Mouse (Mus musculus) intestine, embryonic 15.5 days (tissue): ENCODE measurements around the gene Syt12. TPM values are rescaled to one million over a fixed set of nuclear protein-coding genes. Genes with fewer than 3 reads are reported as not detected.
A peak's percentile ranks its signal among the peaks of the same experiment; 100 is the strongest.
"Not testable (repeated sequence)": the region's sequence is repeated elsewhere in the genome, so short reads cannot be mapped to it uniquely, and the experiment has no call there.

Experiments used
- ATAC-seq: fragments of 200-750 bp; cut with Nextera tagmentation; 2 replicates; pipeline ENCODE4 v1.8.0; 2017; ENCODE audit warnings: moderate TSS enrichment, moderate library complexity
- H3K27ac ChIP-seq: fragments of 300-500 bp; sonication (generic); 2 replicates; pipeline ENCODE4 v1.5.1; 2015; ENCODE audit warnings: mild to moderate bottlenecking, inconsistent platforms
- H3K27me3 ChIP-seq: fragments of 300-500 bp; sonication (generic); replicated peaks from 2 replicates; pipeline ENCODE4 v1.6.1; 2015; ENCODE audit warnings: inconsistent platforms
- H3K36me3 ChIP-seq: fragments of 300-500 bp; sonication (generic); 2 replicates; pipeline ENCODE4 v1.6.1; 2015; ENCODE audit warnings: inconsistent platforms
- H3K4me1 ChIP-seq: fragments of 300-500 bp; sonication (generic); replicated peaks from 2 replicates; pipeline ENCODE4 v1.6.1; 2015; ENCODE audit warnings: inconsistent platforms
- H3K4me2 ChIP-seq: fragments of 300-500 bp; sonication (generic); replicated peaks from 2 replicates; pipeline ENCODE4 v1.6.1; 2015; ENCODE audit warnings: mild to moderate bottlenecking, inconsistent platforms
- H3K4me3 ChIP-seq: fragments of 300-500 bp; sonication (generic); replicated peaks from 2 replicates; pipeline ENCODE4 v1.5.1; 2015; ENCODE audit warnings: inconsistent platforms
- H3K9ac ChIP-seq: fragments of 300-500 bp; sonication (generic); 2 replicates; pipeline ENCODE4 v1.6.1; 2015; ENCODE audit warnings: inconsistent platforms
- H3K9me3 ChIP-seq: fragments of 300-500 bp; sonication (generic); 2 replicates; pipeline ENCODE4 v1.6.1; 2016; ENCODE audit warnings: inconsistent platforms
- WGBS: fragments of 180-500 bp; shearing (Covaris S2); methylation state at CpG from one replicate; pipeline ENCODE4 v1.1.7; 2015; 5-methylcytosine and 5-hydroxymethylcytosine counted together
- polyA plus RNA-seq: library from polyadenylated mRNA; unstranded; fragments of >200 nt; fragmentation: Nextera tagmentation; extraction: Ambion mirVana; gene quantifications from 2 replicates; pipeline ENCODE4 v1.2.1, GENCODE M21; 2015

The Syt12 gene
- polyA plus RNA-seq, 1 experiment from 2014 or later = 0.46 TPM

- H3K4me3 ChIP-seq = no peak overlapping the region
- no peak overlapping the region for H3K27ac ChIP-seq
- 84% methylated on average over 2 of the region's 2 CpGs for WGBS
- H3K36me3 ChIP-seq = no peaks in the 10 kb centered on the region
- no peak overlapping the region for H3K9ac ChIP-seq
- H3K4me2 ChIP-seq = no peak overlapping the region
- peaks cover 25% of the 10 kb centered on the region for H3K27me3 ChIP-seq
- no peak for ATAC-seq
- H3K9me3 ChIP-seq = no peaks in the 10 kb centered on the region
- peaks cover 10% of the 10 kb centered on the region; the same call in 1 of the 2 replicates for H3K4me1 ChIP-seq
Observed at GRCm38 (mm10) chr19:4480041-4480440, 2.8 kb upstream of the Syt12 start.

DNA sequence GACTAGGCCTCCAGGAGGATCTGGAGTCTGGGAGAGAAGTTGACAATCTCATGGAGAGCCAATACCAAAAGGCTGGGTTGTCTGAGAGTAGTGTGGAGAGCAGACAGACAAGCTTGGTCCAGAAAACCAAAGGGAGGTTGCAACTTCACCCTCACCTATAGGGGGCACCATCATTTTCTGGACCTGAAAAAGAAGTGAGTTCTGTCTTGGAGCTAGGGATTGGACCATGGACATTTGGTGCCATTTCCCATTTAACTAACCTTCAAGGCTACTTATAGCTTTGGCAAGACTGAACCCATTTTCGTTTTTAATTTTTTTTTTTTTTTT is 906 bp upstream of the Syt12 start:
- no peaks in the 10 kb centered on the region for H3K9me3 ChIP-seq
- H3K4me1 ChIP-seq = peaks cover 10% of the 10 kb centered on the region; the same call in 1 of the 2 replicates
- peak; percentile 54 for ATAC-seq
- H3K4me3 ChIP-seq = no peak overlapping the region
- peaks cover 34% of the 10 kb centered on the region for H3K27me3 ChIP-seq
- 25% methylated on average over 1 of the region's 1 CpGs for WGBS
- no peaks in the 10 kb centered on the region for H3K36me3 ChIP-seq
- peak overlapping the region; percentile 26 for H3K4me2 ChIP-seq
- H3K9ac ChIP-seq = no peak overlapping the region; the same call in 1 of the 2 replicates
- H3K27ac ChIP-seq = no peak overlapping the region

- Histone ChIP-seq H3K4me3 (peak overlapping the region; percentile 51), H3K4me2 (peak overlapping the region; percentile 100), H3K36me3 (no peaks in the 10 kb centered on the region), H3K4me1 (peaks cover 10% of the 10 kb centered on the region; the same call in 1 of the 2 replicates), H3K9me3 (no peaks in the 10 kb centered on the region), H3K27me3 (peaks cover 34% of the 10 kb centered on the region), H3K27ac (no peak overlapping the region), H3K9ac (peak overlapping the region; percentile 51)
- WGBS = under 1% methylated on average over 70 of the region's 70 CpGs
- ATAC-seq = peak; percentile 60
Observed at GRCm38 (mm10) chr19:4476601-4477257, 518 bp downstream of the Syt12 start.

GRCm38 (mm10) chr19:4475224-4475925 is 1.9 kb downstream of the Syt12 start:
- Histone ChIP-seq H3K27me3 (peaks cover 34% of the 10 kb centered on the region), H3K4me3 (no peak overlapping the region), H3K36me3 (no peaks in the 10 kb centered on the region), H3K27ac (no peak overlapping the region), H3K4me2 (no peak overlapping the region), H3K4me1 (peaks cover 10% of the 10 kb centered on the region; the same call in 1 of the 2 replicates), H3K9me3 (no peaks in the 10 kb centered on the region), H3K9ac (no peak overlapping the region)
- ATAC-seq = no peak
- WGBS = 80% methylated on average over 11 of the region's 11 CpGs

- no peak overlapping the region for H3K27ac ChIP-seq
- no peak overlapping the region for H3K4me2 ChIP-seq
- no peak for ATAC-seq
- 53% methylated on average over 3 of the region's 3 CpGs for WGBS
- peaks cover 34% of the 10 kb centered on the region for H3K27me3 ChIP-seq
- H3K4me1 ChIP-seq = peaks cover 10% of the 10 kb centered on the region; the same call in 1 of the 2 replicates
- H3K9me3 ChIP-seq = no peaks in the 10 kb centered on the region
- H3K36me3 ChIP-seq = no peaks in the 10 kb centered on the region
- H3K4me3 ChIP-seq = no peak overlapping the region
- no peak overlapping the region for H3K9ac ChIP-seq
Observed at GRCm38 (mm10) chr19:4474739-4475138, 2.5 kb downstream of the Syt12 start.

- no peaks in the 10 kb centered on the region for H3K36me3 ChIP-seq
- no peak overlapping the region for H3K9ac ChIP-seq
- peaks cover 10% of the 10 kb centered on the region; the same call in 1 of the 2 replicates for H3K4me1 ChIP-seq
- H3K4me3 ChIP-seq = no peak overlapping the region
- H3K27ac ChIP-seq = no peak overlapping the region
- peaks cover 34% of the 10 kb centered on the region for H3K27me3 ChIP-seq
- no peak overlapping the region for H3K4me2 ChIP-seq
- H3K9me3 ChIP-seq = no peaks in the 10 kb centered on the region
- WGBS = 87% methylated on average over 5 of the region's 5 CpGs
- no peak for ATAC-seq
Observed at GRCm38 (mm10) chr19:4473549-4473948, 3.7 kb downstream of the Syt12 start.

DNA sequence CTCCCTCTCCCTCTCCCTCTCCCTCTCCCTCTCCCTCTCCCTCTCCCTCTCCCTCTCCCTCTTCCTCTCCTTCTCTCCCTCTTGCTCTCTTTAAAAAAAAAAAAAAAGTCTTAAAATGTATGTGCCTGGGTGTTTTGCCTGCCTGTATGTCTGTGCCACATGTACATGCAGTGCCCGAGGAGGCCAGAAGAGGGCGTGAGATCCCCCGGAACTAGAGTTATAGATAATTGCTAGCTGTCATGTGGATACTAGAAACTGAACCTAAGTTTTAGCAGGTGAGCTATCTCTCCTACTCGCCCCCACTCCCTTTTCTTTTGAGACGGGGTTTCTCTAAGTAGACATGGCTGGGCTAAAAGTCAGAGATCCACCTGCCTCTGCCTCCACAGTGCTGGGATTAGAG is 8.9 kb downstream of the Syt12 start:
- Histone ChIP-seq H3K4me2 (no peak overlapping the region), H3K27ac (no peak overlapping the region)
- ATAC-seq = no peak

GRCm38 (mm10) chr19:4464666-4465065 is 12.6 kb downstream of the Syt12 start:
- no peaks in the 10 kb centered on the region for H3K36me3 ChIP-seq
- no peaks in the 10 kb centered on the region for H3K27me3 ChIP-seq
- no peak overlapping the region for H3K27ac ChIP-seq
- H3K4me2 ChIP-seq = no peak overlapping the region
- WGBS = 88% methylated on average over 4 of the region's 4 CpGs
- H3K4me3 ChIP-seq = no peak overlapping the region
- H3K9ac ChIP-seq = no peak overlapping the region
- ATAC-seq = no peak
- no peaks in the 10 kb centered on the region for H3K9me3 ChIP-seq
- no peaks in the 10 kb centered on the region for H3K4me1 ChIP-seq

More for the DNA sequence above, 8.9 kb downstream of the Syt12 start:
- H3K4me3 ChIP-seq = no peak overlapping the region
- H3K4me1 ChIP-seq = no peaks in the 10 kb centered on the region
- WGBS = 38% methylated on average over 5 of the region's 5 CpGs
- H3K27me3 ChIP-seq = no peaks in the 10 kb centered on the region
- no peaks in the 10 kb centered on the region for H3K9me3 ChIP-seq
- no peaks in the 10 kb centered on the region for H3K36me3 ChIP-seq
- no peak overlapping the region for H3K9ac ChIP-seq

- ATAC-seq = no peak
- 79% methylated on average over 8 of the region's 8 CpGs for whole genome bisulfite sequencing
- H3K9me3 ChIP-seq = no peaks in the 10 kb centered on the region
- no peak overlapping the region for H3K4me2 ChIP-seq
- no peaks in the 10 kb centered on the region for H3K27me3 ChIP-seq
- H3K9ac ChIP-seq = no peak overlapping the region
- no peak overlapping the region for H3K27ac ChIP-seq
- no peak overlapping the region for H3K4me3 ChIP-seq
- no peaks in the 10 kb centered on the region for H3K36me3 ChIP-seq
- no peaks in the 10 kb centered on the region for H3K4me1 ChIP-seq
Observed at GRCm38 (mm10) chr19:4461981-4462380, 15.3 kb downstream of the Syt12 start.

- no peak overlapping the region for H3K9ac ChIP-seq
- no peaks in the 10 kb centered on the region for H3K9me3 ChIP-seq
- WGBS = 15% methylated on average over 11 of the region's 11 CpGs
- no peak for ATAC-seq
- 0 out of 2 replicates have a peak, but pooled peaks cover 4% of the 10 kb centered on the region for H3K4me1 ChIP-seq
- H3K4me3 ChIP-seq = no peak overlapping the region
- no peak overlapping the region for H3K4me2 ChIP-seq
- H3K27ac ChIP-seq = no peak overlapping the region
- H3K36me3 ChIP-seq = no peaks in the 10 kb centered on the region
- no peaks in the 10 kb centered on the region for H3K27me3 ChIP-seq
Observed at GRCm38 (mm10) chr19:4456227-4456626, 21.0 kb downstream of the Syt12 start.

- no peaks in the 10 kb centered on the region for H3K36me3 ChIP-seq
- no peak overlapping the region for H3K27ac ChIP-seq
- WGBS = 76% methylated on average over 15 of the region's 15 CpGs
- H3K9ac ChIP-seq = no peak overlapping the region
- ATAC-seq = no peak
- no peaks in the 10 kb centered on the region for H3K9me3 ChIP-seq
- H3K4me2 ChIP-seq = no peak overlapping the region
- H3K27me3 ChIP-seq = no peaks in the 10 kb centered on the region
- no peak overlapping the region for H3K4me3 ChIP-seq
- H3K4me1 ChIP-seq = 0 out of 2 replicates have a peak, but pooled peaks cover 4% of the 10 kb centered on the region
Observed at GRCm38 (mm10) chr19:4455071-4455800, 22.0 kb downstream of the Syt12 start.

- not testable (repeated sequence) for H3K4me3 ChIP-seq, H3K9ac ChIP-seq, H3K4me2 ChIP-seq, ATAC-seq, H3K9me3 ChIP-seq, H3K4me1 ChIP-seq, H3K36me3 ChIP-seq, H3K27ac ChIP-seq, H3K27me3 ChIP-seq
- WGBS = 12% methylated on average over 1 of the region's 1 CpGs
Observed at GRCm38 (mm10) chr19:4454040-4454439, 23.2 kb downstream of the Syt12 start.
